Mouse (Mus musculus) left cerebral cortex, adult 9 months (tissue): ENCODE results near the gene Enpp6.
"Not testable (repeated sequence)": the region's sequence is repeated elsewhere in the genome, so short reads cannot be mapped to it uniquely, and the experiment has no call there.

Source experiments
- DNase-seq, 2 experiments: peaks; one replicate each; pipeline ENCODE4 v3.0.0; 2022; ENCODE audit warnings: low spot score in 2 of 2

The Enpp6 gene

GRCm38 (mm10) chr8:46995931-46996664, 9.4 kb downstream of the Enpp6 start:
- DNase-seq: no peak

DNA sequence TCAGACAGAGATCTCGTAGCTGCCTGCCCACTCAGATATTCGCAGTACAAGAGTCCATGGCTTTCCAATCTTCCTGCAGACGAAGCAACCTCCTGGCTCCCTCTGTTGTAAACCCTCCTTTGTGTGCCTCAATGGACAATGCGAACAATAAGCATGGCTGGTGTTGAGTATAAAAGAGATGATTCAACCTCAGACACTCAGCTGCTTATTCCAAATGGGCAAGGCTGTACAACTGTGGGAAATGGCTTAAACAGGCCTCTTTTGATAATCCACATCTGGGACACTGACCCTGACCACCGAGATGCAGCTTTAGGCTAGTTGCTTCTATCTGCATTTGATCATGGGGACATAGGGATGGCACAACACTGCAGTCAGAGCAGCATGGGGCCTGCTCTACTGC, 19.0 kb downstream of the Enpp6 start:
- DNase-seq: peak in 1 of 2 experiments; percentile 35

GRCm38 (mm10) chr8:47006785-47007184, 20.1 kb downstream of the Enpp6 start:
- DNase-seq: no peak

- DNase-seq: no peak
Observed at GRCm38 (mm10) chr8:47008220-47008773, 21.6 kb downstream of the Enpp6 start.

DNA sequence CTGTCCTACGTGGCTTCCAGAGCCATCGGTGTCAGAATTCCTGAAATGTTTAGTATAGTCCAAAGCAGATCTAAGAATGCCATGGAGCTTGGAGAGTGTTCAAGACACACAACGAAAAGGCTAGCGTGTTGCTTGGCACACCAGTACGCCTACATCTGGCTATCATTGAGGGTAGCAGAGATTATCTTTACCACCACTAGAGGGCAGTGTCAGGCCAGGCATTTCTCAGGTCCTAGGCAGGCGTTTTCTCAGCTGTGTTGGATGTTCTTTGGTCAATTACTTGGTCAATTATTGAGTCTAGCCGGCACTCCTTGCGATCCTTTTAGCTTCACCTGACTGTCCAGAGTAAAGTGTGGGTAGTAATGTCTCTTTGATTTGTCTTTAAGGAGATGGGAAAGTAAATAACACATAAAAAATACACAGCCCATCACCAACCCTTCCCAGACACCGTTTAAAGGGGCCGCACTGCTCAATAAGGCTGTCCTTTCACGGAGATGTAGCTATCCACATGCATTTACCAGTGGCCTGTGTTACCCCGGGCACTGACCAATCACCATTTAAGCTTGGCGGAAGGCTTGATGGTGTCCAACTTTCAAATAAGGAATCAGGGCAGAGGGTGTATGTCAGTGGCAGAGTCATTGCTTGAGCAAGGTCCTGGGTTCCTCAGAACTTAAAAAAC, 29.7 kb downstream of the Enpp6 start:
- DNase-seq: peak; percentile 45 to 87

GRCm38 (mm10) chr8:47021135-47021555, 34.5 kb downstream of the Enpp6 start:
- DNase-seq: no peak

GRCm38 (mm10) chr8:47024612-47025011, 37.9 kb downstream of the Enpp6 start:
- no peak for DNase-seq

DNA sequence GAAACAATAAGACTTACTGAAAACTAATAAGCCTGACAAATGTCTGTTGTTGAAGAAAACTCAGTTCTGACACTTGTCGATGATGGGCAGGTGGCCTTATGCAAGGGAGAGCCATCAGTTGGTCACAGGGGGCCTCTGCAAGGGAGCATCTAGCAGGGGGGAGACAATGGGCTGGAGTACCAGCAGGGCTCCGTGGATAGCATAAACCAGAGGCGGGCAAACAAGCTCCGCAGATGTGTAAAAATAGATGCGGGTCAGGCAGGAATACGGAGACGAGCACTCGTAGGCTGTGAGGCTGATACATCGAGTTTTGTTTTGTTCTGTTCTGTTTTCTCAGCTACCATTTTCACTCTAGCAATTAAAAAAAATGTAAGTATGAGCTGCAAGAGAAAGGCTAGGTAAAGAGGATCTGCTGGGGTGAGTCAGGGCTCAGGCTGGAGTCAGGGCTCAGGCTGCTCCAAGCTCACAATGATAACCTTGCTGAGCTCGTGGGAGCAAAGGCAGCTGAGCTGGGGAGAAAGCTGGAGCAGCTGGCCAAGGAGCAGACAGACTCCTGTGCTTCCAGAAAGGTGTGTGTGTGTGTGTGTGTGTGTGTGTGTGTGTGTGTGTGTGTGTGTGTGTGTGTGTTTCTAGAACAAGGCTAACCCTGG, 40.3 kb downstream of the Enpp6 start:
- no peak for DNase-seq

DNA sequence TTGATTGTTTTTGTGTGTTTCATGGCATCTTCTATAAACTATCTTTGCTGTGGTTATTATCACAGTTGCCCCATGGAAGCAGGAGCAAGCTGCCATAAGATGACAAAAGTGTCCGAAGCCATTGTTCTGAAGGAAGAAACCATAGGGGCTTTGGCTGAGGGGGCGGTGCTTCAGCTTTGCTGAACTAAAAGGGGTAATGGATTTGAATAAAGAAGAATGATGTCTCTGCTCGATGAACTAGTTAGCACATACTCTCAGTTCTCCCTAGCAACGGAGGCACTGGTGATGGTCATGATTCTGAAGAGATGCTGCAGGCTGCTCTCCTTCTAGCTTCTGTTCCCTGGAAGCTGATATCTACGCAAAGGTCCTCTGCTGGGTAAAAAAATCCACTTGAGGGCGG, 41.8 kb downstream of the Enpp6 start:
- DNase-seq: no peak

DNA sequence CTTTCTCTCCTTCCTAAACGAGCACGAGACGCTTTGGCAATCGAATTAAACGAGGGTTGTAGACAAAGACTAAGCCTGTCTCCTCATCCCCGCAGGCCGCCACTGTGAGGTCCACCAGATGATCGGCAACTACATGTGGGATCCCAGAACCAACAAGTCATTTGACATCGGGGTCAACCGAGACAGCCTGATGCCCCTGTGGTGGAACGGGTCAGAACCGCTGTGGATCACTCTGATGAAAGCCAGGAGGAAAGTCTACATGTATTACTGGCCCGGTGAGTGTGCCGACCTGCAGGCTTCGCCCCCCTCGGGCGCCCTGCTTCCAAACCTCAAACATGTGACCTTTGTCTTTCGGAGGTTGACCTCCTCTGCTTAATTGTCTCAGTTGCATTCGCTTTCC, 43.6 kb downstream of the Enpp6 start:
- DNase-seq: no peak

GRCm38 (mm10) chr8:47032081-47032480, 45.4 kb downstream of the Enpp6 start:
- DNase-seq: peak; percentile 60 to 71

DNA sequence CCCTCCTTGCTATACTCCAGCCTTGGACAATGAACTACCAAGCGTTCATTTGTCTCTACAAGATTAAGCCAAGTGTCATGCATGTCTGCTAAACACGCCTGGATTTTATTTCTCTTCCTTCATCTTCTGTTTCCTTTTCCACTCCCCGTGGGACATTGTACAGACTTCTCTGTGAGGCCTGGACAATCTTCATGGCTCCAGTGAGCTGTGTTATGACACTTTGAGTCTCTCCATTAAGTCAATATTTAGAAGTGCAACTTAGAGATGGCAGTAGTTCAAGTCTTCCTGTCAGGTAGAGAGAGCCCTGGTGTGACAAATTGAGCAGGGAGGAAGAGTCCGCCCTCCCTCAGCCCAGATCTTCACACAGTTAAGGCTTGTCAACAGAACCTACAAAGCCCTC, 47.3 kb downstream of the Enpp6 start:
- no peak for DNase-seq

DNA sequence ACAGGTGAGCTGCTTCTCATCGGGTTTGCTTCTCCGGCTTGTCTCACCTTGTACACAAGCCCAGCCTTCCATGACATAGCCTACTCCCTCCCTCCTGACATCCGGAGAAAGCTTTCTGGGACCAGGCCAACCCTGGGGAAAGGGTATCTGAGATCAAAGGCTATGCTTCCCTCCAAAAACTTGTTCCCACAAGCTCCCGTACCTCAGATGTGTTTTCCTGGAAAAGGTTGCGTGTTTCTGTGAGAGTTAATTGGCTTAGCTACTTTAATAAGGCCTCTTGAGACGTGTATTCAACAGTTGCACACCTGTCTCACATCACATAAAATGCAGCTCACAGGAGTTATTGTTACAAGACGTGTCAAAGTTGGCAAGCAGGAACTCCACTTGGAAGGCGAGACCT, 49.8 kb downstream of the Enpp6 start:
- DNase-seq: no peak

GRCm38 (mm10) chr8:47037405-47037804, 50.7 kb downstream of the Enpp6 start:
- no peak for DNase-seq

- DNase-seq: not testable (repeated sequence)
Observed at GRCm38 (mm10) chr8:47040215-47040614, 53.5 kb downstream of the Enpp6 start.

- DNase-seq: no peak
Observed at GRCm38 (mm10) chr8:47046340-47046739, 59.7 kb downstream of the Enpp6 start.

DNA sequence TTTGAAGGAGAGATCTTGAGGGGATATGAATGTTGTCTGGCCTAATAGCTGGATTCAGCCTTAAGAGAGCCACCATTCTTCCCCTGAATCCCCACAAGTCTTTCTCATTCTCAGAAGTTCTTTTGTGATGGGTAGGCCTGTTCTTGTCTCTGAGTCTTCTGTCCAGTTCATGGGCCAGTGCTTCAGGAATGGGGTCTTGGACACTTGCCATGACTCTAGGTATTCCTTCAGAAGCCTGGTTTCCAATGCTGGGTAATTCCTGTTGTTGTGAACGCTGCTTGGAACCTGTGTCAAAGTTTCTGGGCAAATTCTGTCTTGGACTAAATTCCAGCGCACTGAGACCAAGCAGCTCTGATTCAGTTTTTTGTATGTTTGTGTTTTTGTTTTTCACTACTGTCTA, 60.5 kb downstream of the Enpp6 start:
- no peak for DNase-seq

- DNase-seq: no peak
Observed at GRCm38 (mm10) chr8:47048584-47048983, 61.9 kb downstream of the Enpp6 start.

DNA sequence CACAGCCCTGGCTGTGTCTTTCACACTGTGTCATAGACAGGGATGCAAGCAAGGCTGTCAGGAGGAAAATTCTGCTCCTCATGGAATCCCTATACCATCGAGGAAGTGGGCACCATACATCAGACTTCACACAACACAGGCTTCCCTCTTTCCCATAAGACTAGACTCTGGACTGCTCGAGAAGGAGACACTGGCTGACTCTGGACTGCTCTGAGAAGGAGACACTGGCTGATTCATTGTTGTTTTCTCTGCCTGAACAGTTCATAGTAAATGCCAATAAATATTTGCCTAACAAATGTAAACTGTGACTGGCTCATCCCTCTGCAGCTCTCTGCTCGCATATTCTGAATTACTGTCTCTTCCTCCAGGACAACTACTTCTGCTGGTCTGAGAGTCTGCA, 66.0 kb downstream of the Enpp6 start:
- no peak for DNase-seq

DNA sequence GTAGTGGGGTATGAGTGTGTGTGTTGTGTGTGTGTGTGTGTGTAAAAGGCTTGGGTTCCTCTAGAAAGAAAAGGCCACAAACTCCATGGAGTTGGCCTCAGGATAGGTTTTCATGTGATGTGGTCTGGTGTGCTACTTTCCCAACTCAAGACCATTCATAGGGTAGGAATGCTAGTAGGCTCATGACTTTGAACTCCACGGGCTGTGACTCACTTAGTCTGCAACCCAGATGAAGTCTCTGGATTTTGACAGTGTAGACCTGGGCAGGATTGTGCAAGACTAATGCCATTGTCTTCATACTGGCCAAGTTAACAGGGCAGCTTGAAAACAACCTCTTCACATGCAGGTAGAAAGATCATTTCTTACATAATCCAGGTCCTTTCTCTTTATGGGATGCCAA, 69.4 kb downstream of the Enpp6 start:
- no peak for DNase-seq

DNA sequence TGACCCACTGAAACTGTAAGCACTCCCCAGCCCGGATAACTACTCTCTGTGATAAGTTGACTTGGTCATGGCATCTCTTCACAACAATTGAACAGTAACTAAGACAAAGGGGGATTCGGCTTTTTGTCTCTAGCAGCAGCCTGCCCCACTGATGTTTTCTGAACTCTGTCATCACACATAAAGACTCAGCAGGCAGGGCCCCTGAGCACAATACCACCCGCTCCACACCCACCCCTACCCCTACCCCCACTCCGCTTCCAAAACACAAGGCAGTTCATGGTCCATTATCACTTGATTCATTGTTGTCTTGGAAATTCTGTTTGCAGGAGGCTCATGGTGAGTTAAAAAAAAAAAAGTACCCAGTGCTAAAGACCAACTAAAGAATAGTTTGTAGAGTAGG, 71.8 kb downstream of the Enpp6 start:
- no peak for DNase-seq

GRCm38 (mm10) chr8:47058971-47059370, 72.3 kb downstream of the Enpp6 start:
- no peak for DNase-seq
